Mouse (Mus musculus) kidney, postnatal 4 days (tissue): ENCODE results near the gene Lsm2.
"Not testable (repeated sequence)": the region's sequence is repeated elsewhere in the genome, so short reads cannot be mapped to it uniquely, and the experiment has no call there.

Source experiments
- DNase-seq, 2 experiments: peaks; one replicate each; pipeline ENCODE4 v3.0.0; 2021; ENCODE audit warnings: mixed read lengths in 2 of 2

Gene Lsm2

GRCm38 (mm10) chr17:34957291-34957690, 24.4 kb upstream of the Lsm2 start:
- not testable (repeated sequence) for DNase-seq

DNA sequence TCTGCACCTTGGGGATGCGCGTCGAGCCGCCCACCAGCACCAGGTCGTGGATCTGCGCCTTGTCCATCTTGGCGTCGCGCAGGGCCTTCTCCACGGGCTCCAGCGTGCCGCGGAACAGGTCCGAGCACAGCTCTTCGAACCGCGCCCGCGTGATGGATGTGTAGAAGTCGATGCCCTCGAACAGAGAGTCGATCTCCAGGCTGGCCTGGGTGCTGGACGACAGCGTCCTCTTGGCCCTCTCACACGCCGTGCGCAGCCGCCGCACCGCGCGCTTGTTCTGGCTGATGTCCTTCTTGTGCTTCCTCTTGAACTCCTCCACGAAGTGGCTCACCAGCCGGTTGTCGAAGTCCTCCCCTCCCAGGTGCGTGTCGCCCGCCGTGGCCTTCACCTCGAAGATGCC, 23.7 kb upstream of the Lsm2 start:
- not testable (repeated sequence) for DNase-seq

DNA sequence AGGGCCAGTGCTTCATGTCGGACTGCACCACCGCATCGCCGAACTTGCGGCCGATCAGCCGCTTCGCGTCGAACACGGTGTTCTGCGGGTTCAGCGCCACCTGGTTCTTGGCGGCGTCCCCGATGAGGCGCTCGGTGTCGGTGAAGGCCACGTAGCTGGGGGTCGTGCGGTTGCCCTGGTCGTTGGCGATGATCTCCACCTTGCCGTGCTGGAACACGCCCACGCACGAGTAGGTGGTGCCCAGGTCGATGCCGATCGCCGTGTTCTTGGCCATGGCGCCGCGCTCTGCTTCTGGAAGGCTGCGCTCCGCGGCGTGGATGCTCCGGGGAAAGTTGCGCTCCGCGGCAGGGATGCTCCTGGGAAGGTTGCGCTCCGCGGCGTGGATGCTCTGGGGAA, 22.9 kb upstream of the Lsm2 start:
- peak in 1 of 2 experiments; percentile 35 for DNase-seq

- DNase-seq: peak; percentile 83 to 90
Measured at GRCm38 (mm10) chr17:34959130-34959778, 22.4 kb upstream of the Lsm2 start, which contains the start of gene Hspa1b. Gene Hspa1b, minus strand, starts transcription at chr17:34959238.

GRCm38 (mm10) chr17:34959881-34960515, 21.7 kb upstream of the Lsm2 start:
- peak; percentile 54 to 73 for DNase-seq

DNA sequence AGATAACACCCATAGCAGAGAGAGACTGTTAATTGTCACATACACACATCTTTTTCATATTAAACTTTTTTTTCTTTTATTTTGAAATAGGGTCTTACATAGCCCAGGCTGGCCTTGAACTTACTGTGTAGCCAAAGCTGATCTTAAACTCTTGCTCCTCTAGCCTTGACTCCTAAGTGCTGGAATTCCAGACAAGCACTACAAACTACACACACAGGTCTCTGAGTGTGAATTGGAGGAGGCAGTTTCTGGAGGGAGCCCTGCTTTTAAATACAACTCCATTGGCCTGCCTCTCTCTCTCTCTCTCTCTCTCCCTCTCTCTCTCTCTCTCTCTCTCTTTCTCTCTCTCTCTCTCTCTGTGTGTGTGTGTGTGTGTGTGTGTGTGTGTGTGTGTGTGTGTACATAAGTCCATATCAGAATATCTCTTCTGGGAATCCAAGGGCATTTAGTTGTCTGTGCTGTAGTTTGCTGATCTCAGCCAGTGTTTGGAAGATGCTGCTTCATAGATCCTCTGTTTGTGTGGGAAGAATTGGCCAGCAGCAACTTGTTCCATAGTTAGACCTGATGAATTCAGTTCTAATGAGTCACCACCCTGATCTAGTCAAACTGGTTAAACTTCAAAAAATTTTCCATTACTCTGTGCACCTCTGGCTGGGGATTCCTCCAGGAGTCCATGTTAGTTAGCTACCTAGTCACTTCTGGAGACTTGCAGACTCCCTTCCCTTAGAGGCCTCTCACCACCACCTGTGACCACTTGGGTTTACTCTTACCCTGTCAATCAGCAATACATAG, 20.8 kb upstream of the Lsm2 start:
- no peak for DNase-seq

DNA sequence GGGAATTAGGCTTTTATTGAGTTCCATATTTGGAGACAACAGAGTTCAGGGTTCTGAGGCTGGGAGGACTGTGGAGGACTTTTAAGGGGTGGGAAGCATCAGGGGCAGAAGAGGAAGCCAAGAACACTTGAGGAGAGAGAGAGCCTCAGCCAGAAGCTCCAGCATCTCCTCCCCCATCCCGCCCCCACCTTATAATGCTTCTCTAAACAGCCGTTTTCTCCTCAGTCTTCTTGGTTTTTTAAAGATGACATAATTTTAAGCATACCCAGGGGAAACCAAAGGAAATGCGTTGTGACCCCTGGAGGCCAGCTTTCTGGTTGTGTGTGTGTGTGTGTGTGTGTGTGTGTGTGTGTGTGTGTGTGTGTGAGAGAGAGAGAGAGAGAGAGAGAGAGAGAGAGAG, 19.5 kb upstream of the Lsm2 start:
- peak; percentile 54 to 67 for DNase-seq

- no peak for DNase-seq
Measured at GRCm38 (mm10) chr17:34962841-34963240, 18.8 kb upstream of the Lsm2 start.

DNA sequence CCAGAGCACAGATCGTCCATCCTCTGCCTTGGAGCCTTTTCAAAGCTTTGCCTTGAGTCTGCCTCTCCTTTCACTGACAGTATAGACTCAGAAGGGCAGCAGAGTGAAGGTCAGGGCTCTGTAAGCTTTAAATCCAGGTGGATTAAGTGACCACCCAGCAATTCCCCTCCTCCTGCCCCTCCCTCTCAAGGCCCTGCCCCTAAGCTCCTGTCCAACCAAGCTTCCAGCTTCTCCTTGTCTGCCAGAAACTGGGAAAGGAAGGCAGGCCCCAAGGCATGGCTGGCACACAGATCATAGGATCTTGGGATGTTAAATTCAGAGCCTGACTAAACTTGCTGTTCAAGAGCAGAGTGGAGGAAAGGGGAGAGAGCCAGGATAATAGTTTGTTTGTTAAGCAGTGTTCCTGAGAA, 17.0 kb upstream of the Lsm2 start:
- peak; percentile 32 to 57 for DNase-seq

- no peak for DNase-seq
Measured at GRCm38 (mm10) chr17:34965627-34966026, 16.0 kb upstream of the Lsm2 start.

GRCm38 (mm10) chr17:34969822-34970221, 11.8 kb upstream of the Lsm2 start, which contains the start of gene Gm20481:
Gene Gm20481, plus strand, starts transcription at chr17:34969912.
- DNase-seq: not testable (repeated sequence)

- DNase-seq: not testable (repeated sequence)
Measured at GRCm38 (mm10) chr17:34970850-34971249, 10.8 kb upstream of the Lsm2 start.

DNA sequence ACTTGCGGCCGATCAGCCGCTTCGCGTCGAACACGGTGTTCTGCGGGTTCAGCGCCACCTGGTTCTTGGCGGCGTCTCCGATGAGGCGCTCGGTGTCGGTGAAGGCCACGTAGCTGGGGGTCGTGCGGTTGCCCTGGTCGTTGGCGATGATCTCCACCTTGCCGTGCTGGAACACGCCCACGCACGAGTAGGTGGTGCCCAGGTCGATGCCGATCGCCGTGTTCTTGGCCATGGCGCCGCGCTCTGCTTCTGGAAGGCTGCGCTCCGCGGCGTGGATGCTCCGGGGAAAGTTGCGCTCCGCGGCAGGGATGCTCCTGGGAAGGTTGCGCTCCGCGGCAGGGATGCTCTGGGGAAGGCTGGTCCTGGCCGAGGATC, 10.0 kb upstream of the Lsm2 start:
- DNase-seq: not testable (repeated sequence)

- peak; percentile 79 to 87 for DNase-seq
Measured at GRCm38 (mm10) chr17:34972069-34972749, 9.5 kb upstream of the Lsm2 start, which contains the start of the genes Hspa1a and Hspa1l. Gene Hspa1a, minus strand, starts transcription at chr17:34972156. Gene Hspa1l, plus strand, starts transcription at chr17:34972703.

DNA sequence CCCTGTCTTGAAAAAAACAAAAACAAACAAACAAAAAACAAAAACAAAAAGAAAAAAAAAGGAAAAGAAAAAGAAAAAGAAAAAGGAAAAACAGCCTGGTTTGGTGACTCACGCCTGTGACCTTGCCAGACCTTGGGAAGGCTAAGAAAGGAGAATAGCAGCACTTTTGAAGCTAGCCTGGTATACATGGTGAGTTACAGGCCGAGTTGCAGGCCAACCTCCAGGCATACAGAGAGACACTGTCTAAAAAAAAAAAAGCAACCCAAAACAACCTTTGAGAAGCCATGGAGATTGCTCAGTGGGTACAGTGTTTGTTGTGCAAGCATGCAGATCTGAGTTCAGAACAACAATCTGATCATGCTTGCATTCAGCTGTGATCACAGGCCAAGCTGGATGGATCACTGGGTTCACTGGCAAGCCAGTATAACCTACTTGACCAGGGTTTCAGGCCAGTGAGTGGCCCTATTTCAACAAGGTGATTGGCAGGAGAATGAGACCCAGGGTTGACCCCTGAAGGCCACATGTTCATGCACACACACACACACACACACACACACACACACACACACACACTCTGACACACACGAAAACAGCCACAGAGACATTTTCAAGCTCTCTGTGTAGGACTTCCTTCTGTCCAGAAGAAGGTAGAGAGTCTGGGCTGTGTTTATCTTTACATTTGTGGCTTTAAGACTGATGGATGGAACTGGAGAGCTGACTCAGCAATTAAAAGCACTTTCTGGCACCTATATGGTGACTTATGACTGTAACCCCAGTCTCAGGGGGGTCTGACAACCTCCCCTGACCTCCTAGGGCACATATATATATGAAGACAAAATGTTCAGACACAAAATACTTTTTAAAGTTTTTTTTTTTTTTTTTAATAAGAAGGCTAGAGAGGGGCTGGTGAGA, 5.8 kb upstream of the Lsm2 start:
- no peak for DNase-seq

DNA sequence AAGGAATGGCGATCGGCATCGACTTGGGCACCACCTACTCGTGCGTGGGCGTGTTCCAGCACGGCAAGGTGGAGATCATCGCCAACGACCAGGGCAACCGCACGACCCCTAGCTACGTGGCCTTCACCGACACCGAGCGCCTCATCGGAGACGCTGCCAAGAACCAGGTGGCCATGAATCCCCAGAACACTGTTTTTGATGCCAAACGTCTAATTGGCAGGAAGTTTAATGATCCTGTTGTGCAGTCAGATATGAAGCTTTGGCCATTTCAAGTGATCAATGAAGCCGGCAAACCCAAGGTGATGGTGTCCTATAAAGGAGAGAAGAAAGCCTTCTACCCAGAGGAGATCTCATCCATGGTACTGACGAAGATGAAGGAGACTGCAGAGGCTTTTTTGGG, 4.7 kb upstream of the Lsm2 start:
- no peak for DNase-seq

GRCm38 (mm10) chr17:34978239-34978638, 3.4 kb upstream of the Lsm2 start:
- DNase-seq: no peak

DNA sequence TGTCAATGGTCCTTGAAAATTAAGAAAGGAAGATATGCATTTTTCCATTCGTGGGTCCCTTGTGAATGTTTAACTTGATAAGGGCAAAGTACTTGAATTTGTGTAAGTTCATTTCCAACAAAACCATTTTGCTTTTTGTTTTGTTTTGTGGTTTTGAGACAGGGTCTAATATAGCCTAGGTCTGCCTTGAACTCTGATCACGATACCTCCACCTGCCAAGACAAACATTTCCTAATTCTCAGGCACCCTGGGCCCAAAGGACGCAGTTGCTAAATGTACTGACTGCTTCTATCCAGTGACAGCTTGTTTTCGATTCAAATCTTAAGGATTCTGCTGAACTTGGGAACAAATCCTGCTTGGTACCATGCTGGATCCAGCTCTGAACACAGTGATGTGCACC, 2.0 kb upstream of the Lsm2 start:
- no peak for DNase-seq

- peak in 1 of 2 experiments; percentile 50 for DNase-seq
Measured at GRCm38 (mm10) chr17:34980655-34981054, 1.0 kb upstream of the Lsm2 start.

- DNase-seq: no peak
Measured at GRCm38 (mm10) chr17:34982328-34982727, 666 bp downstream of the Lsm2 start.

DNA sequence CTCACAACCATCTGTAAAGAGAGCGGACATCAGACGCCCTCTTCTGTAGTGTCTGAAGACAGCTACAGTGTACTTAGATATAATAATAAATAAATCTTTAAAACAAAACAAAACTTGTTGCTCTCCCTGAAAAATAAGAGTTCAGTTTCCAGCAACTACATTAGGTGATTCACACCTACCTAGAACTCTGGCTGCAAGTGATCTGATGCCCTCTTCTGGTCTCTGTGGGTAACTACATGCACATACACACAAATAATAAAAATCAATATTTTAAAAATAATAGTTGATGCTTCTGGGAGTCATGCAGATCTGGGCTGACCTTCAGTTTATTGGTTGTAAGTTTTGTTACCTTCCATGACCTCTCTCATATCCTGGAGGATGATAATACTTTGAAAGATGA, 2.6 kb downstream of the Lsm2 start:
- no peak for DNase-seq

- DNase-seq: no peak
Measured at GRCm38 (mm10) chr17:34994751-34995150, 13.1 kb downstream of the Lsm2 start.
